Mouse (Mus musculus) lung, adult 2 months (tissue): ENCODE data around the gene Bcan. TPM values are rescaled to one million over a fixed set of nuclear protein-coding genes. Genes with fewer than 3 reads are reported as not detected.

Experiments
- DNase-seq: peaks from one replicate; pipeline ENCODE4 v3.0.0; 2022
- H3K4me1 ChIP-seq: fragments of 200-500 bp; 2 replicates; pipeline ENCODE4 v1.6.1; 2011; ENCODE audit warnings: low read length; ENCODE audit not compliant: control insufficient read depth, insufficient read depth
- H3K4me3 ChIP-seq: fragments of 200-500 bp; replicated peaks from 2 replicates; pipeline ENCODE3; 2011; ENCODE audit warnings: low read depth, mild to moderate bottlenecking, control low read depth, low read length; ENCODE audit errors: extremely low read depth
- CTCF ChIP-seq: fragments of 200-500 bp; IDR thresholded peaks from 2 replicates; pipeline ENCODE4 v1.5.1; 2011; ENCODE audit warnings: mild to moderate bottlenecking, low read length, control low read depth; ENCODE audit not compliant: insufficient read depth
- POLR2A ChIP-seq: fragments of 200-500 bp; IDR thresholded peaks from 2 replicates; pipeline ENCODE4 v1.6.1; 2011; ENCODE audit warnings: low read depth, mild to moderate bottlenecking, control low read depth, low read length, borderline replicate concordance; ENCODE audit errors: extremely low read depth
- WGBS: fragments of 180-500 bp; shearing (Covaris S2); methylation state at CpG from one replicate; pipeline ENCODE4 v1.1.7; 2018; 5-methylcytosine and 5-hydroxymethylcytosine counted together
- polyA plus RNA-seq: library from polyadenylated mRNA; depleted of rRNA; stranded (reverse); fragments of >200 nt; gene quantifications from 2 replicates; pipeline ENCODE4 v1.2.3, GENCODE M21; 2012; rRNA removed

The Bcan gene
- polyA plus RNA-seq, 1 experiment = 7.2 TPM

GRCm38 (mm10) chr3:87947056-87947810, 52.8 kb downstream of the Bcan start:
- H3K4me3 ChIP-seq = no peak overlapping the region
- 9% methylated on average over 26 of the region's 26 CpGs for WGBS
- no peak for DNase-seq
- TF ChIP-seq POLR2A (no peak), CTCF (no peak)
- no peaks in the 10 kb centered on the region for H3K4me1 ChIP-seq

GRCm38 (mm10) chr3:87946541-87946860, 53.5 kb downstream of the Bcan start:
- DNase-seq = no peak
- H3K4me3 ChIP-seq = no peak overlapping the region
- H3K4me1 ChIP-seq = no peaks in the 10 kb centered on the region
- 53% methylated on average over 1 of the region's 1 CpGs for WGBS
- TF ChIP-seq POLR2A = no peak
- no peak for TF ChIP-seq CTCF

- TF ChIP-seq POLR2A = no peak
- TF ChIP-seq CTCF = no peak
- Histone ChIP-seq H3K4me3 (no peak overlapping the region), H3K4me1 (no peaks in the 10 kb centered on the region)
- WGBS = 50% methylated on average over 12 of the region's 12 CpGs
- no peak for DNase-seq
These were observed 54.1 kb downstream of the Bcan start for GRCm38 (mm10) chr3:87945781-87946540.

GRCm38 (mm10) chr3:87944838-87945600, 55.0 kb downstream of the Bcan start:
- TF ChIP-seq CTCF (no peak), POLR2A (no peak)
- DNase-seq = no peak
- 22% methylated on average over 4 of the region's 4 CpGs for WGBS
- Histone ChIP-seq H3K4me3 (no peak overlapping the region), H3K4me1 (no peaks in the 10 kb centered on the region)

- Histone ChIP-seq H3K4me1 (no peaks in the 10 kb centered on the region), H3K4me3 (no peak overlapping the region)
- TF ChIP-seq POLR2A (no peak), CTCF (no peak)
- 69% methylated on average over 7 of the region's 7 CpGs for WGBS
- DNase-seq = no peak
These were observed 56.4 kb downstream of the Bcan start for GRCm38 (mm10) chr3:87943586-87943985.

- 88% methylated on average over 2 of the region's 2 CpGs for WGBS
- TF ChIP-seq POLR2A = no peak
- TF ChIP-seq CTCF = no peak
- Histone ChIP-seq H3K4me3 (no peak overlapping the region), H3K4me1 (no peaks in the 10 kb centered on the region)
- DNase-seq = no peak
These were observed 57.6 kb downstream of the Bcan start for GRCm38 (mm10) chr3:87942471-87942870.

GRCm38 (mm10) chr3:87940611-87941010, 59.4 kb downstream of the Bcan start:
- 79% methylated on average over 5 of the region's 5 CpGs for WGBS
- Histone ChIP-seq H3K4me3 (no peak overlapping the region), H3K4me1 (no peaks in the 10 kb centered on the region)
- no peak for TF ChIP-seq CTCF
- no peak for TF ChIP-seq POLR2A
- no peak for DNase-seq

Other genes with a start within 250 kb of the Bcan start
- gene Ntrk1, start 205.1 kb downstream of the Bcan start, polyA plus RNA-seq = 0.56 and 0.87 TPM in 2 replicates
- 0.19 and 0.66 TPM in 2 replicates for gene Insrr, start 203.3 kb downstream of the Bcan start, polyA plus RNA-seq
- gene Pear1, start 175.9 kb downstream of the Bcan start, polyA plus RNA-seq = 87.2 and 112 TPM in 2 replicates
- 2.6 and 2.8 TPM in 2 replicates for gene Sh2d2a, start 153.5 kb downstream of the Bcan start, polyA plus RNA-seq
- gene Prcc, start 114.6 kb downstream of the Bcan start, polyA plus RNA-seq = 26.2 and 30.7 TPM in 2 replicates
- 51.6 and 82.6 TPM in 2 replicates for gene Hdgf, start 93.9 kb downstream of the Bcan start, polyA plus RNA-seq
- 26.7 and 45.8 TPM in 2 replicates for gene Mrpl24, start 80.7 kb downstream of the Bcan start, polyA plus RNA-seq
- gene Isg20l2, start 69.9 kb downstream of the Bcan start, polyA plus RNA-seq = 10.7 and 12.8 TPM in 2 replicates
- gene Rrnad1, start 69.5 kb downstream of the Bcan start, polyA plus RNA-seq = 28.3 and 29.7 TPM in 2 replicates
- 15.1 TPM in 1 of 2 replicates, not detected in the other for gene Crabp2, start 51.6 kb downstream of the Bcan start, polyA plus RNA-seq
- 26.4 and 31.4 TPM in 2 replicates for gene Nes, start 29.2 kb downstream of the Bcan start, polyA plus RNA-seq
- 0.06 and 0.37 TPM in 2 replicates for gene Hapln2, start 27.4 kb upstream of the Bcan start, polyA plus RNA-seq
- 5.7 and 7.2 TPM in 2 replicates for gene Gpatch4, start 42.9 kb upstream of the Bcan start, polyA plus RNA-seq
- 90.5 and 117 TPM in 2 replicates for gene Naxe, start 58.3 kb upstream of the Bcan start, polyA plus RNA-seq
- not detected in 2 replicates for gene Ttc24, start 78.1 kb upstream of the Bcan start, polyA plus RNA-seq
- 1.8 and 2.5 TPM in 2 replicates for gene Iqgap3, start 81.7 kb upstream of the Bcan start, polyA plus RNA-seq
- gene Mef2d, start 142.1 kb upstream of the Bcan start, polyA plus RNA-seq = 87.0 and 94.3 TPM in 2 replicates